Mouse (Mus musculus) neural tube, embryonic 12.5 days (tissue): ENCODE measurements around the gene Dohh. TPM values are rescaled to one million over a fixed set of nuclear protein-coding genes. Genes with fewer than 3 reads are reported as not detected.

Experiments used
- ATAC-seq: fragments of 200-750 bp; cut with Nextera tagmentation; 2 replicates; pipeline ENCODE4 v1.8.0; 2017; ENCODE audit warnings: low read depth, mild to moderate bottlenecking, moderate TSS enrichment, moderate library complexity; ENCODE audit not compliant: low FRiP score
- H3K27ac ChIP-seq: fragments of 300-500 bp; sonication (generic); 2 replicates; pipeline ENCODE4 v1.5.1; 2016
- H3K27me3 ChIP-seq: fragments of 300-500 bp; sonication (generic); replicated peaks from 2 replicates; pipeline ENCODE4 v1.6.1; 2016; ENCODE audit warnings: mild to moderate bottlenecking
- H3K36me3 ChIP-seq: fragments of 300-500 bp; sonication (generic); 2 replicates; pipeline ENCODE4 v1.6.1; 2016; ENCODE audit warnings: mild to moderate bottlenecking
- H3K4me1 ChIP-seq: fragments of 300-500 bp; sonication (generic); 2 replicates; pipeline ENCODE4 v1.6.1; 2016
- H3K4me2 ChIP-seq: fragments of 300-500 bp; sonication (generic); replicated peaks from 2 replicates; pipeline ENCODE4 v1.6.1; 2016; ENCODE audit warnings: mild to moderate bottlenecking
- H3K4me3 ChIP-seq: fragments of 300-500 bp; sonication (generic); 2 replicates; pipeline ENCODE4 v1.5.1; 2016
- H3K9ac ChIP-seq: fragments of 300-500 bp; sonication (generic); 2 replicates; pipeline ENCODE4 v1.6.1; 2016; ENCODE audit warnings: mild to moderate bottlenecking
- H3K9me3 ChIP-seq: fragments of 300-500 bp; sonication (generic); 2 replicates; pipeline ENCODE4 v1.6.1; 2016; ENCODE audit warnings: mild to moderate bottlenecking
- WGBS: fragments of 180-500 bp; shearing (Covaris S2); methylation state at CpG from one replicate; pipeline ENCODE4 v1.1.7; 2016; 5-methylcytosine and 5-hydroxymethylcytosine counted together
- polyA plus RNA-seq: library from polyadenylated mRNA; unstranded; fragments of >200 nt; fragmentation: Nextera tagmentation; extraction: Ambion mirVana; gene quantifications from 2 replicates; pipeline ENCODE4 v1.2.1, GENCODE M21; 2016

Gene Dohh
- polyA plus RNA-seq, 1 experiment from 2014 or later: 75.6 TPM

DNA sequence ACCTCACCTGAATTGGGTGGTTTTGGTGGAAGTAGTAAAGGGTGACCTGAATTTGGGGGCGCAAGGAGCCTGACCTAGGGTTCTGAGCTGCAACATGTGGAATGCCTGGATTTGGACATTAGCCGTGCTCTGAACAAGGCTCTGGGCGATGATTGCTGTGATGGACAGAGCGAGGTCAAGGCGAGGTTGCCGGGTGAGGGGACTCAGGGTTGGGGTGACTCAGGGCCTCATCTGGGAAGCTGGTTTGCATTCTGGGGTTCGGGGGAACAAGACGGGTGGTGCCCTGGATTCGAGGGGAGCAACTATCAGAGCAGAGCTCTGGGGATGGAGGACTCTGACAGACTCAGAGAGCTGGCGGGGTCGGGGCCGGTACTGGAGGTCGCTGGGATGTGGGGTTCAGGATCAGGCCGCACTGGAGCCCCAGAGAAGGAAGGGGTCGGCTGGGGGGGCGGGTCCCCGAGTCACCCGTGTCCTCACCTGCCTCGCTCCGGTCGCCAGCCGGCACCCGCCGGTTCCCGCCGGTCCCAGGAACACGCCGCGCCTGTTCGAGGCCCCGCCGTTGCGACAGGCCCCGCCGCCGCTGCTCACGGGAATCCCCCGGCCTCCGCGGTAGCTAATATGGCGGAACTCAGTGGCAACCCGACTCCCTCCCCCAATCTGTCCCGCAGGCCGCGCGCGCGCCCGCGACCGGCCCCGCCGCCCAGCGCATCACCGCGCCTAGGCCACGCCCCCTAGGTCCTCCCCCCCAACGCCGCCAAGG, 6.3 kb upstream of the Dohh start, which contains the start of gene Fzr1:
Gene Fzr1 (minus strand): TSS at position 724 of the 760 bp plus-strand sequence.
- Histone ChIP-seq H3K27ac (peak within 1 kb of the TSS; percentile 53), H3K9ac (peak within 1 kb of the TSS; percentile 92), H3K4me2 (peak within 1 kb of the TSS; percentile 84), H3K27me3 (0 out of 2 replicates have a peak, but pooled peaks cover 3% of the 10 kb centered on the region), H3K9me3 (no peaks in the 10 kb centered on the region), H3K36me3 (peaks cover 21% of the 10 kb centered on the region), H3K4me3 (peak within 1 kb of the TSS; percentile 85), H3K4me1 (peaks cover 20% of the 10 kb centered on the region)
- WGBS: 2% methylated on average over 49 of the region's 59 CpGs
- ATAC-seq: peak; percentile 69

DNA sequence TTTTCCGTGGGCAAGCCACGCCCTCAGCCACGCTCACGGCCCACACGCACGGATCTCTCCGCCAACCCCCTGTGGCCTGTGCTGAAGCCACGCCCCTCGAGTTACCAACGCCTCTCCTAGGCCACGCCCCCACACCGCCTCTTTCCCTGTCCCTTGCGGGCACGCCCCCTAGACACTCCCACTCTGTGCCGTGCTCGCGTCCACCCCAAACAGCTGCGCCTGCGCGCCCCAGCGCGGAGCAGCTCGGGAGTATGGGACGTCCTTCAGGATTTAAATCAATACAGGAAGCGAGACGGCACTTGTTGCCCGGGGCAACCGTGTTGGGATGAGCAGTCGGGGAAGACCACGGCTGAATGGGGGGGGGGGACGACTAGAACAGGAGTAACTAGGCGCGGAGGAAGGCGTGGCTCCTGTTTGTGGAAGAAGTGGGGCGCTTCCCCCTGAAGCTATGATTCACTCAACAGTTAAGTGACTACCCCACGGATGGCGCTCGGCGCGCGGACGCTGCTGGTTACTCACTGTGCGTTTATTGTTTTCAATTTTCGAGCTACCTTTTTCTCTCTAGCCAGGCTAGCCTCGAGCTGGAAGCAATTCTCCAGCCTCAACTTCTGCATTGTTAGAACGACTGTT, 5.6 kb upstream of the Dohh start:
- H3K9me3 ChIP-seq: no peaks in the 10 kb centered on the region
- H3K36me3 ChIP-seq: peaks cover 14% of the 10 kb centered on the region
- peak overlapping the region; percentile 85 for H3K4me3 ChIP-seq
- H3K4me1 ChIP-seq: peaks cover 20% of the 10 kb centered on the region
- peak overlapping the region; percentile 49 for H3K9ac ChIP-seq
- H3K4me2 ChIP-seq: peak overlapping the region; percentile 84
- peak; percentile 98 for ATAC-seq
- no peaks in the 10 kb centered on the region for H3K27me3 ChIP-seq
- WGBS: under 1% methylated on average over 46 of the region's 46 CpGs
- peak overlapping the region; percentile 53 for H3K27ac ChIP-seq

DNA sequence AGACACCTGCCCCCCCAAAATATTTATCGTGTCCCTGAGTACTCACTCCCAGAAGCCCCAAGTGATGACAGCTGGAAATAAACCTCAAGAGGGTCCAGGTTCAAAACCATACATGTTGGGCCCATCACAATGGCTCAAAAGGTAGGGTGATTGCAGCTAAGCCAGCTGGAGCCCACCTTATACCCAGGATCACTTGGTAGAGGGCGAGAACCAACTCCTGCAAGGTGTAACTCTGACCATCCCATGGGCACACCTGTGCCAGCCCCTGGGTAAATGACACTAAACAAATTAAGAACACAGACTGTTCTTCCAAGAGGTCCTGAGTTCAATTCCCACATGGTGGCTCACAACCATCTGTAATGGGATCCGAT, 5.1 kb upstream of the Dohh start:
- no peaks in the 10 kb centered on the region for H3K27me3 ChIP-seq

DNA sequence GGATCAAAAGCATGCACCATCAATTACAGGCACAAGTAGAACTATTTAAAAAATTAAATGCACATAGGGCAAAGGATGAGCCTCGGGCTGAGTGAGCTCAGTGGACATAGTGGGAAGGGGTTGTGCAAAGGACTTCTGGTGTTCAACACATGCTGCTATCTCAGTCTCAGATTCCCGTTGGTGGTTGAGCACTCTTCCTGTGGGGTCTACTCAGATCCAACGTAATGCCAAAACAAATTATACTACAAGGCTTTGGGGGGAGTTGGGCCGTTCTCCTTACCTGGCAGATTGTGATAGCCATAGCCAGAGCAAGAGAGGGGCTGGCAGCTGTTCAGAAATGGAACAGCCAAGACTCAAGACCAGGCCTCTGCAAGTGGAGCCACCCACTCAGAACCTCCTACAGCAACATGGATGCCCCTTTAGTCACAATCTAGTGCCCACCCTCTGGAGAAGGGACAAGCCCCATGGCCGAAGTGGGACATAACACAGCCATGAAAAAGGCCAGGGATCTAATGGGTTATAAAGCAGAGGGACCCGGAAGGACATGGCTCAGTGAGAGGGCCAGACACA, 4.3 kb upstream of the Dohh start:
- peaks cover 22% of the 10 kb centered on the region for H3K4me1 ChIP-seq
- no peak overlapping the region for H3K4me2 ChIP-seq
- H3K27ac ChIP-seq: no peak overlapping the region
- no peak for ATAC-seq
- 94% methylated on average over 6 of the region's 6 CpGs for WGBS
- no peaks in the 10 kb centered on the region for H3K9me3 ChIP-seq
- H3K27me3 ChIP-seq: no peaks in the 10 kb centered on the region
- H3K9ac ChIP-seq: no peak overlapping the region
- H3K36me3 ChIP-seq: peaks cover 5% of the 10 kb centered on the region
- no peak overlapping the region for H3K4me3 ChIP-seq

More for the DNA sequence above, 5.1 kb upstream of the Dohh start:
- Histone ChIP-seq H3K4me3 (peak overlapping the region; percentile 85), H3K27ac (peak overlapping the region; percentile 53; the same call in 1 of the 2 replicates), H3K36me3 (peaks cover 9% of the 10 kb centered on the region), H3K9me3 (no peaks in the 10 kb centered on the region), H3K9ac (peak overlapping the region; percentile 49), H3K4me1 (peaks cover 20% of the 10 kb centered on the region), H3K4me2 (peak overlapping the region; percentile 84)
- WGBS: 57% methylated on average over 3 of the region's 3 CpGs
- peak; percentile 9; the same call in 1 of the 2 replicates for ATAC-seq

DNA sequence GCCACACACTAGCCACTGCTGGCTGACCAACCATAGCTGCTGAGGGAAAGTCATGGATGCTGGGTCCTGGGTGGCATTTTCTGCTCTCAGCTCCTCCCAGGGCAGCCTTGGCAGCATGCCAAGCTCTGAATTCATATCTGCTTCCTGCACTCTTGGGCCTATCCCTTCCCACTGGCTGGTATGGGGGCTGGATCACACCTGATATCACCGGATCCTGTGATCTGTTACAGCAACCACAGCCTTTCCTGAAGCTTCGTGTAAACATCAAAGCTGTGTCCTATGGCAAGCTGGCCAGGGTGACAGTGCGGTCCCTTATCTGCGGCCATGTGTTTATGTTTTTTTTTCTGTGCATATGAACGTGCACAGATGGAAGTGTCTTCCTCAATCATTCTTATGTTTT, 2.2 kb upstream of the Dohh start:
- Histone ChIP-seq H3K9me3 (no peaks in the 10 kb centered on the region), H3K4me2 (no peak overlapping the region), H3K4me3 (no peak overlapping the region), H3K4me1 (peaks cover 25% of the 10 kb centered on the region), H3K27ac (no peak overlapping the region), H3K9ac (no peak overlapping the region), H3K36me3 (peaks cover 14% of the 10 kb centered on the region), H3K27me3 (no peaks in the 10 kb centered on the region)
- ATAC-seq: no peak
- WGBS: 82% methylated on average over 5 of the region's 5 CpGs

DNA sequence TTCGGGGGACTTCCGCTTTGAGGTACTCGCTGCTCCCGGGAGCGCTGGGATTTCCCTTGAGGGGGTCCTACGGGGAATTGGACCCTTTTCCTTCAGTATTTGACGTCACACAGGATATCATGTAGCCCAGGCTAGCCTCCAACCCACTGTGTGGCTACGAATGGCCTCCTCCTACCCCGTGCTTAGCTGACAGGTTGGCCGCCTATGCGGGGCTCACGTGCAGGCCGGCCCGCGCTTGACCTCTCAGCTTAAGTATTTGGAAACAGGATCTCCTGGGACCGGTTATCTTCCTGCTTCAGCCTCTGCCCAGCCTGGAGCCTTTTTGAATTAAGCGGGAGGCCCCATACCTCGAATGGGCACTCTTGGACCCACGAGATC, 366 bp downstream of the Dohh start:
- no peaks in the 10 kb centered on the region for H3K9me3 ChIP-seq
- no peaks in the 10 kb centered on the region for H3K27me3 ChIP-seq
- peak overlapping the region; percentile 74 for H3K4me3 ChIP-seq
- ATAC-seq: peak; percentile 23; the same call in 1 of the 2 replicates
- peak overlapping the region; percentile 51; the same call in 1 of the 2 replicates for H3K27ac ChIP-seq
- peaks cover 16% of the 10 kb centered on the region for H3K4me1 ChIP-seq
- H3K4me2 ChIP-seq: peak overlapping the region; percentile 95
- WGBS: 1% methylated on average over 19 of the region's 19 CpGs
- H3K9ac ChIP-seq: peak overlapping the region; percentile 73
- peaks cover 30% of the 10 kb centered on the region for H3K36me3 ChIP-seq

DNA sequence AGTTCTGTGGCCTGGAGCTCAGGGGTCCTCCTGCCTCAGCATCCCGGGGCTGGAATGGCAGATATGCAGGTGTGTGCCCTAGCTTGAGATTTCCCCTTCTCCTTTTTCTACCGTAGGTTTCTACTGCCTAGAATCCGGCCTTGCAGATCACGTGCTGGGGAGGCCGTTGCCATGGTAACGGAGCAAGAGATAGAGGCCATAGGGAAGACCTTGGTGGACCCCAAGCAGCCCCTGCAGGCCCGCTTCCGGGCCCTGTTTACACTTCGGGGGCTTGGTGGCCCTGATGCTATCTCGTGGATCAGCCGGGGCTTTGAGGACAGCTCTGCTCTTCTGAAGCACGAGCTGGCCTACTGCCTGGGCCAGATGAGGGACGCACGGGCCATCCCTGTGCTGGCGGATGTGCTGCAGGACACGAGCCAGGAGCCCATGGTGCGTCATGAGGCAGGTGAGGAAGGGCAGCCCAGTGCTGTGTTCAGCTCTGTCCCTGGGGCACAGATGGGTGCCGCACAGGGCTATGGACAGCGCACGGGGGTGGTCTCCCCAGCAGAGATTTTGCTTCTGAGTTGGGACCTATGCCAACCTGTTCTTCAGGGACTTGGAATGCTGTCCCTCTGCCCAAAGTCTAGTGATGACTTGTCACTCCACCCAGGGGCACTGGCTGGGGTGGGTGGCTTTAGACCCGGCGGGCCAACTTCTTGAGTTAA, 1.5 kb downstream of the Dohh start:
- Histone ChIP-seq H3K27ac (no peak overlapping the region), H3K9ac (peak overlapping the region; percentile 73; the same call in 1 of the 2 replicates), H3K4me2 (peak overlapping the region; percentile 95), H3K4me1 (peaks cover 21% of the 10 kb centered on the region), H3K9me3 (no peaks in the 10 kb centered on the region), H3K4me3 (peak overlapping the region; percentile 74; the same call in 1 of the 2 replicates), H3K27me3 (no peaks in the 10 kb centered on the region), H3K36me3 (peaks cover 30% of the 10 kb centered on the region)
- WGBS: 84% methylated on average over 22 of the region's 22 CpGs
- ATAC-seq: no peak

DNA sequence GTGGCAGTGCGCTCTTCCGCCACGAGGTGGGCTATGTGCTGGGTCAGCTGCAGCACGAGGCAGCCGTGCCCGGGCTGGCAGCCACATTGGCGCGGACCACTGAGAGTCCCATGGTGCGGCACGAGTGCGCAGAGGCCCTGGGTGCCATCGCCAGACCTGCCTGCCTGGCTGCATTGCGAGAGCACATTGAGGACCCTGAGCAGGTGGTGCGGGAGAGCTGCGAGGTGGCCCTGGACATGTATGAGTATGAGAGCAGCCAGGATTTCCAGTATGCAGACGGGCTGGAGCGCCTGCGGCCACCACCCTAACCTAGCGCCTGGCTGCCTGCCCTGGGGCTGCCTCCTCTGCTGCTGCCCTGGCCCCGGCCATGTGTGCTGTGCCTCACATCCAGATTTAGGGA, 3.5 kb downstream of the Dohh start:
- no peak overlapping the region for H3K27ac ChIP-seq
- ATAC-seq: no peak
- WGBS: 96% methylated on average over 20 of the region's 20 CpGs
- H3K4me2 ChIP-seq: no peak overlapping the region
- H3K4me1 ChIP-seq: peaks cover 24% of the 10 kb centered on the region
- H3K4me3 ChIP-seq: no peak overlapping the region
- H3K9ac ChIP-seq: 0 out of 2 replicates have a peak overlapping the region, but pooled peaks have one; percentile 17
- H3K27me3 ChIP-seq: no peaks in the 10 kb centered on the region
- H3K9me3 ChIP-seq: no peaks in the 10 kb centered on the region
- H3K36me3 ChIP-seq: peaks cover 30% of the 10 kb centered on the region

DNA sequence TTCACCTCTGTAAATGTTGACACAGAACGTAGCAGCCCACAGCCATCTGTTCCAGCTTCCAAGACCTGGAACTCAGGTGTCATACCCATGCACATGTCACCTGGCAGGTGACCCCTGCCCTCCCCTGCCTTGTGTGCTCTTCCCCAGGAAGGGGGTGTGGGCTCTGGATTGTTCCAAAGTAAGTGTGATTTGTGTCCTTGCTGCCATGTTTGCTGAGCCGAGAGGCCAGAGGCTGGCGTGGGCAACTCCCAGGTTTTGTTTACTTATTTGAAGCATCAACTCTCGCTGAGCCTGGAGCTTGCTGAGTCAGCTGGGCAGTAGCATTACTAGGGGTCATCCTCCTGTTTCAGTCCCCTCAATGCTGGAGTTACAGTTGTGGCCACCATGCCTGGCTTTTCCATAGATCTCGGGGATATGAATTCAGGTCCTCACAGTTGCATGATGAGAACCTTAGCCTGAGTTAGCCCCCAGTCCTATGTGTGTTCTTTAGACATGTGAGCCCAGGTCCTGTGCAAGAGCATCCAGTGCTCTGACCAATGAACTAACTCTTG, 4.4 kb downstream of the Dohh start, which contains the start of gene Gm48552:
Gene Gm48552 (plus strand): TSS at position 501 of the 551 bp plus-strand sequence.
- Histone ChIP-seq H3K9ac (0 out of 2 replicates have a peak within 1 kb of the TSS, but pooled peaks have one; percentile 17), H3K36me3 (peaks cover 30% of the 10 kb centered on the region), H3K4me3 (no peak within 1 kb of the TSS), H3K9me3 (no peaks in the 10 kb centered on the region), H3K27me3 (no peaks in the 10 kb centered on the region), H3K4me1 (peaks cover 32% of the 10 kb centered on the region), H3K4me2 (no peak within 1 kb of the TSS), H3K27ac (0 out of 2 replicates have a peak within 1 kb of the TSS, but pooled peaks have one; percentile 37)
- 87% methylated on average over 5 of the region's 5 CpGs for WGBS
- no peak for ATAC-seq

DNA sequence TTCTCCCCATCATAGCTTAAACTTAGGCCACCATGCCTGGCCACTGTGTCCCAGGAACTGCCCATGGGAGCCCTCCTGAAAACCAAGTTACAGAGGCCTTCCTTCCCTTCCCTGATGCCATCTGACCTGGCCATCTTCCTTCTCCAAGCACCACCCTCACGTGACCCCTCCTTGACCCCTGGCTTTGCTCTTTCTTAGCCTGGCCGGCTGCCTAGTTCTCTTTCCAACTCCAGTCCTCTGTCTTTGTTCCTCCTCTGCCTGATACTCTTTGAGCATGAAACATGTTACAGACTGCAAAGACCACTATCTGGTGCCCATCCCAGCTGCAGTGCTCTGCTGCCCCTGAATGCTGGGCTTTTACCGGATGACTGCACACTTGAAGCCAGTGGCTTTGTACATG, 5.1 kb downstream of the Dohh start:
- Histone ChIP-seq H3K36me3 (peaks cover 30% of the 10 kb centered on the region), H3K27me3 (no peaks in the 10 kb centered on the region), H3K27ac (0 out of 2 replicates have a peak overlapping the region, but pooled peaks have one; percentile 37), H3K4me2 (no peak overlapping the region), H3K9ac (no peak overlapping the region), H3K4me3 (no peak overlapping the region), H3K9me3 (no peaks in the 10 kb centered on the region), H3K4me1 (peaks cover 37% of the 10 kb centered on the region)
- WGBS: 48% methylated on average over 3 of the region's 3 CpGs
- no peak for ATAC-seq

DNA sequence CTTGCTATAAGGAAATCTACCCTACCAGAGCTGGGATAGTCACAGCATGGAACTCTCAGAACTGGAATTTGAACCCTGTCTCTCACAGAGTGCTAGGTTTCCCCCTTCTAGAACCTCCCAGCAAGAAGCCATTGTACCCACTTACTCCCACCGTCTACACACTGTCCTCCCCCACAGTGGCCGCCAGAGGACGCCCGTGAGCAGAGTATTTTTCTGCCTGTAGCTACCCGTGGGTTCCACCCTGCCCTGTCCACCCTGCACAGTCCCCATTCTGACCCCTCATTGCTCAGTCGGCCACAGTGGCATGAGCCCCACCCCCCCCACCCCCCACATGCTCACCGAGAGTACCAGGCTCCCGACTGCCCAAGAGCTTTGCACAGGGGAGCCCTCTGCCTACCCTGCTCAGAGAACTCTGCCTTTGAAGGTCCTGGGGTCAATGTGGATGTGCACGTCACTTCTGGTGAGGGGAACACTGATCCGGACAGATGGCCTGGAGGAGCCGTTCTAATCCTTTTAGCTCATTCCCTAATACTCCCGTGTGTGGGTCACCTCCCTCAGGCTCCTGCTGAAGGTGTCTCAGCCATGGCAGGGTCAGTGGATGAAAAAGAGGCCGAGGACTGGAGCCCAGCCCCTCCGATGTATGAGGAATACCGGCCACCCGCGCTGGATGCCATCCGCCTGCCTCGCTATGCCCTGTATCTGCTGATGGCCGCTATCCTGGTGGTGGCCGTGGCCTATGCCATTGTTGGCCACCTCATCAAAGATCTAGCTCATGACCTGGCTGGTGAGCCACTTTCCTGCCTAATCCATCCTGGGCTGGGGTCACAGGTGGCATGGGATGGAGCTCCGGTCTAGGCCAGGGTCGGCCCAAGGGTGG, 5.8 kb downstream of the Dohh start:
- Histone ChIP-seq H3K4me1 (peaks cover 34% of the 10 kb centered on the region), H3K9ac (no peak overlapping the region), H3K4me3 (no peak overlapping the region), H3K36me3 (peaks cover 30% of the 10 kb centered on the region), H3K4me2 (no peak overlapping the region), H3K9me3 (no peaks in the 10 kb centered on the region), H3K27me3 (no peaks in the 10 kb centered on the region), H3K27ac (0 out of 2 replicates have a peak overlapping the region, but pooled peaks have one; percentile 37)
- 61% methylated on average over 23 of the region's 23 CpGs for WGBS
- peak; percentile 59 for ATAC-seq
